Mouse (Mus musculus) gastrocnemius, postnatal 14 days (tissue): Measurements from ENCODE around the gene Sema4d. TPM values are rescaled to one million over a fixed set of nuclear protein-coding genes. Genes with fewer than 3 reads are reported as not detected.
"Not testable (repeated sequence)": the region's sequence is repeated elsewhere in the genome, so short reads cannot be mapped to it uniquely, and the experiment has no call there.

Experiments
- DNase-seq: peaks from one replicate; pipeline ENCODE4 v3.0.0; 2021; ENCODE audit warnings: mixed read lengths
- intact Hi-C: fragments of 180-260 bp; cut with DNase I; formaldehyde crosslinking; loops from one replicate; pipeline ENCODE4 v1.15.1; 2025; ENCODE audit warnings: low total_unique reads
- long read RNA-seq, 2 experiments: library from polyadenylated mRNA; stranded (forward); transcript quantifications; one replicate each; pipeline ENCODE4 v2.0.0; 2021
- total RNA-seq, 2 experiments: library from RNA; stranded (reverse); gene quantifications; 2 replicates each; pipeline ENCODE4 v1.2.3; 2021

Gene Sema4d
- total RNA-seq: 100 to 1,000 TPM; 126 to 130 TPM
- long read RNA-seq, experiment 1, partial matches to known transcripts: 41 of 129 reads
- long read RNA-seq, experiment 1, other reads (novel, unspliced or antisense): 88 of 129 reads
- long read RNA-seq, experiment 2, full-length matches to known transcripts: 3 of 188 reads
- long read RNA-seq, experiment 2, partial matches to known transcripts: 36 of 188 reads
- long read RNA-seq, experiment 2, other reads (novel, unspliced or antisense): 149 of 188 reads

- peak; percentile 54 for DNase-seq
- intact Hi-C loops: no loop called here
Observed at GRCm38 (mm10) chr13:51793425-51793891, at the start of gene Sema4d. Sema4d (minus strand) TSS chr13:51793747.

DNA sequence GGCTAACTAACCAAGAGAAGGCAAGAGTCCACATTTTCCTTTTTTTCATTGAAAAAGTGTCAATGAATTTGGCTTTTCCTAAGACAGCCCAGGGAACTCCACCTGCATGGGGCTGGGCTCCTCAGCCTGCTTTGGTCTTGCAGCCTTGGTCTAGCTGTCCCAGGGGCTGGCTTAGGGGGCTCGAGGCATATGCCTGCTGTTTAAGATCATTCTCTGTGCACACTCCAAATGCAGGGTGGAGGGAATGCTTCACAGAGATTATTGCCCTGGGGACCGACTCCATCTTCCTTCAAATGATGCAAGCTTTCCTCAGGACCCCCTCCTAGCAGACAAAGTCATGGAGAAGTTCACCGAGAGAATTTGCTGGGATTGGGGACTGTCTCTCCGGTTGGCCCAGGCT, 49.8 kb upstream of the Sema4d start:
- DNase-seq: no peak
- intact Hi-C loops: loop anchor here (5.0 to 10.0 kb wide), 2 partner anchors 182 to 379 kb away; no protein-coding TSS in a partner anchor

GRCm38 (mm10) chr13:51842773-51843172, 49.2 kb upstream of the Sema4d start:
- DNase-seq: no peak
- intact Hi-C loops: loop anchor here (5.0 to 10.0 kb wide), 2 partner anchors 182 to 380 kb away; no protein-coding TSS in a partner anchor

DNA sequence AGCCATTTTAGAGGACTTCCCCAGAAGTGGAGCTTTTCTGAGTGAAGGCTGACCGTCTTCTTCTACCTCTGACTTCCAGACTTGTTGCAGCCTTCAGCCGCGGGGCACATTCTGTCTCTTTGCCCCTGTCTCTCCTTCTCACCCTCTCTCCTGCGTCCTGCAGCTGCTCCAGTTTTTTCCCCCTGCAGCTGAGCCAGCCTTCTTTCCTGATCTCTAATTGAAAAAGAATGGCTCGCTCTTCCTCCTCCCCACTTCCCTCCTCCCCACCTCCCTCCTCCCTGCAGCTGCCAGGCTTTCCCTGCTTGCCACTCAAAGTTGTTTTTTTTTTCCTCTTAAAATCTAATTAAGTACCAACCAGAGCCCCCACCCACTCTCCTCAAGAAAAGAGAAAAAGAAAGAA, 48.6 kb upstream of the Sema4d start:
- no peak for DNase-seq
- intact Hi-C loops: loop anchor here (5.0 to 10.0 kb wide), 2 partner anchors 183 to 380 kb away; no protein-coding TSS in a partner anchor

- no peak for DNase-seq
- intact Hi-C loops: loop anchor here (5.0 to 10.0 kb wide), 2 partner anchors 183 to 381 kb away; no protein-coding TSS in a partner anchor
Observed at GRCm38 (mm10) chr13:51841541-51842115, 48.1 kb upstream of the Sema4d start.

- DNase-seq: no peak
- intact Hi-C loops: loop anchor here (5.0 to 10.0 kb wide), 2 partner anchors 184 to 382 kb away; no protein-coding TSS in a partner anchor
Observed at GRCm38 (mm10) chr13:51840702-51841101, 47.2 kb upstream of the Sema4d start.

DNA sequence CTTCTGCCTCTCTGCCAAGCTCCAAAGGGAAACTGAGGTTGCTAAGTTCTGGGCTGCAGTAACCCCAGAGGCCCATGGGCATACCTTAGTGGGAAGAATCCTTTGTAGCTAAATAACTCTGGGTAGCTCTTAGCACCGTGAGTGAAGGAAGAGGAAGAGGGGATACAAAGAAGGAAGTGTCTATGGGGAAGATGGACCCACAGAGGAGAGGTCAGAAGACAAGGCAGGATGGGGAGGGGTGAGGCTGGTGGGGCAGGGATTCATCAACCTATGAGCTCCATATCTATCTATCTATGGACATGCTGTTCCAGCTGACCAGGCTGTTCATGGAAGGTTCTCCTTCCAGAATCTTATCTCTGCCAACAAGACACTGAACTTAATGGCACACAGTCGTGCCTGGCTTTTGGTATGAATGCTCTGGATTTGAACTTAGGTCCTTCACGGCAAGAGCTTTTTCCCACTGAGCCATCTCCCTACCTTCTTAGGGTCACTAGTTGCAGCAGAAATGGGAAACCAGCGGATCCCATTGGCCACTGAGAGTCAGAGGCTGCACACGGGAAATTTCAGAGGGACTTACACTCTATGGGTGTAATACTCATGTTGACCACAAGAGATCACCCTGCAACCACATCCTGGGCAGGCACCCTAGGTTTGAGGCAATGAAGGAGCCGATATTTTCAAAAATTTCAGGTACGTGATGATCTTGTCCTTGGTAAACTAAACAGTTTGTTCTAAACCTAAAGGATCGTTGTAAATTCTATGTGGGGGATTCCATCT, 45.9 kb upstream of the Sema4d start:
- intact Hi-C loops: loop anchor here (5.0 to 10.0 kb wide), 4 partner anchors 185 to 785 kb away; partner anchors contain the start of gene Diras2
- DNase-seq: no peak

GRCm38 (mm10) chr13:51837402-51837801, 43.9 kb upstream of the Sema4d start:
- intact Hi-C loops: loop anchor here (10.0 kb wide), 2 partner anchors 697 to 787 kb away; partner anchors contain the start of gene Diras2
- DNase-seq: no peak

GRCm38 (mm10) chr13:51835208-51835607, 41.7 kb upstream of the Sema4d start:
- DNase-seq: not testable (repeated sequence)
- intact Hi-C loops: loop anchor here (10.0 kb wide), 2 partner anchors 700 to 790 kb away; partner anchors contain the start of gene Diras2

DNA sequence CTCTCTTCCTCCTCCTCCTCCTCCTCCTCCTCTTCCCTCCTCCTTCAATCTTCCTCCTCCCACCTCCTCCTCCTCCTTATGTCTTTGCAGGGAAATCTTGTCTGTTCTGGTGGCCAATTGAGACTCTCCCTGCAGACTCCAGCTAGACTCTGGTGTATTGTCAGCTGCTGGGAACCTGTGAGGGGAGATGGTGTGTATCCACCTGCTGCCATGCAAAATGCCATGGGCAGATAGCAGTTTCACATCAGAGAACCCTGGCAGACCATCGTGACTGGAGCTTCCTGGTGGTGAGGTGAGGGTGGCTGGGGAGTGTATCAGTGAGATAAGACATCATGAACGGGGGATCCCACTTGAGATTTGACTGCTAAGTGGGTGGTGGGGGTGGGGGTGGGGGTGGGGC, 41.0 kb upstream of the Sema4d start:
- intact Hi-C loops: loop anchor here (10.0 kb wide), 2 partner anchors 700 to 790 kb away; partner anchors contain the start of gene Diras2

GRCm38 (mm10) chr13:51834024-51834423, 40.5 kb upstream of the Sema4d start:
- intact Hi-C loops: loop anchor here (10.0 kb wide), 2 partner anchors 701 to 791 kb away; partner anchors contain the start of gene Diras2
- DNase-seq: not testable (repeated sequence)

More for the DNA sequence above, 41.0 kb upstream of the Sema4d start:
- no peak for DNase-seq

- DNase-seq: no peak
- intact Hi-C loops: loop anchor here (10.0 kb wide), 2 partner anchors 701 to 791 kb away; partner anchors contain the start of gene Diras2
Observed at GRCm38 (mm10) chr13:51833611-51834010, 40.1 kb upstream of the Sema4d start.

GRCm38 (mm10) chr13:51832491-51832890, 38.9 kb upstream of the Sema4d start:
- DNase-seq: no peak
- intact Hi-C loops: loop anchor here (10.0 kb wide), 2 partner anchors 702 to 792 kb away; partner anchors contain the start of gene Diras2

DNA sequence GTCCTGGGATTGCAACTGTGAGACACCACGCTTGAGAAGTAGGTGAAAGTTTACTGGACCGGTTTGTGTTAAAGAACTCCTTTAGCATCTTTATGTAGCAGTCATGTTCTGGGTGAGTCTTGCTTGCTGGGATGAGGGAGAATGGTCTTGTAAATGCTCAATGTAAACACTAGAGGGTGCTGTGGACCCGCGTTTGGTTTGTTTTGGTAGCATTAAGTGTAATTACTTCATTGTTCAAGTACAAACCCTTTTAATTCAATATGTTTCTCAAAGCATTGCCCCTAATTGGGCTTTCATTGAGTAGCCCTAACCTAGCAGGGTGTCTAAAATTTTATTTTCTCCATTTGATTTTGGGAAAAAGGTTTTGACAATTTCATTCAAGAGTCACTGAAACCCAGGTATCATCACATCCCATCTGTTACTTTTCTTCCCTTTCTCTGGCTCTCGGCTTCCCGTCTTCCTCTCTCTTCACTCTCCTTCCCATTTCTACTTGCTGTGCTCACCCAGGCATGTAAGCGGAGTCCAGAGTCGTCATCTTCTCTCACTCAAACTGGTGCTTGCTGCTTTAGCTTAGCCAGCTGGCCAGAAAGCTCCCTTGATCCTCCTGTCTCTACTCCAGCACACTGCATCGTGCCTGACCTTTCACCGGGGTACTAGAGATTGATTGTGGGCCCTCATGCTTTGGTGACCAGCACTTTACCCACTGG, 37.4 kb upstream of the Sema4d start:
- DNase-seq: no peak
- intact Hi-C loops: loop anchor here (10.0 kb wide), 2 partner anchors 704 to 794 kb away; partner anchors contain the start of gene Diras2

DNA sequence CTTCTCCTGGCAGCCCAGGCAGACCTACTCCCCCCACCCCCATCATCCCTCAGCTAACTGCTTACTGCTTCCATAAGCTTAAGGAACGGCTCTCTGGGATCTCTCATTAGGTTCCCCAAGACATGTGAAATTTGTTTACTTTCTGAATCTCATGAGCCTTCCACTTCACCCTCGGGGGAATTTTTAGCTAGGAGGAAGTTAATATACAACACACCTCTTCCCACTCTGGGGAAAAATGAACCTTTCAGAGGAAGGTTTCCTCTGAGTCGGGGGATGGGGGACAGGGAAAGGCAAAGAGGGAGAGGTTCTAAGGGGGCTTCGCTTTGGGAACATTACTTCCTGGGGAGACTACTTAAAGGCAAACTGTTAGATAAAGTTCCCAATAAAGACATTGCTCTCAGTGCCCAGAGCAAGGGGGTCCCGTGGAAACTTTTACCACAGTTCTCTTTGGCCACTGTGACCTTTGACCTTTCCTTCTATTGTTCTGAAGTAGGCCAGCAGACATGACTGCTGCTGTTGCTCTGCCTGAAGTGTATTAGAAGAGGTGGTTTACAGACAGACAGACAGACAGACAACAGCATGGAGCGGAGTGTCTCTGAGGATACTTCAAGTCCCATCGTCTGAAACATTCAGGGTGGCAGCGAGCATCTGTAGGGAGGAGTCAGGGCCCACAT, 30.4 kb upstream of the Sema4d start:
- intact Hi-C loops: no loop called here
- DNase-seq: no peak

DNA sequence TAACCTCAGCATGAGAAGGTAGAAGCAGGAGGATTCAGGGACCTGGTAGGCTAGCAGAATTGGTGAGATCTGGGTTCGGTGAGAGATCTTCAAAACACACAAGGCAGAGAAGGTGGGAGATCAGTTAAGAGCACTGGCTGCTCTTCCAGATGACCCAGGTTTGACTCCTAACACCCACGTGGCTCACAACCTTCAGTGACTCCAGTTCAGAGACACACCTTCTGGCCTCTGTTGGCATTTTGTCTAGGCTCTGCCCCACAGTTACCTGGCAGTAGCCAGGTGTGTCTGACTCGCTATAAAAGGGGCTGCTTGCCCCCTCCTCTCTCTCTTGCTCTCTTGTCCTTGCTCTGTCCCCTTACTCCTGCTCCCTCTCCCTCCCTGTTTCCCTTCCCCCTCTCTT, 28.4 kb upstream of the Sema4d start:
- intact Hi-C loops: no loop called here

DNA sequence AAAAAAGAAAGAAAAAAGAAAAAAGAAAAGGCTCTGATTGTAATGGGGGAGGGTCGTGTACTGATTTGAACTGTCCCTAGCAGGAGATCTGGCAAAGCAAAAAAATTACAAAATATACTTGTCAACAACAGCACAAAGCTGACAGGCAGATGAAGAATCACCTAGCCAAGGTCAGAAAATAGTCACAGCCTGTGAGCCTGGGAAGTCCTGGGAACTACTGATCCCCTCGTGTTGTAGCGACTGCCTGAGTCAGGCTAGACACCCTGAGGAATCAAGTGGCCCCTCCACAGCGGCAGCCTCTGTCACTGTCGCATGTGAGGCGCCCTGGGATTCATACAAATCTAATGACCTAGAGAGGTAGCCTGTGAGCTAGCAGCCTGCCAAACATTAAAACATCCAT, 25.8 kb upstream of the Sema4d start:
- intact Hi-C loops: no loop called here
- DNase-seq: no peak

More for the DNA sequence above, 28.4 kb upstream of the Sema4d start:
- no peak for DNase-seq

- DNase-seq: no peak
- intact Hi-C loops: no loop called here
Observed at GRCm38 (mm10) chr13:51818944-51819326, 25.4 kb upstream of the Sema4d start.
